Mouse (Mus musculus) layer of hippocampus, adult 9-11 months (tissue): ENCODE data around the gene Prdm5.

Experiments
- DNase-seq: peaks from one replicate; pipeline ENCODE4 v3.0.0; 2022

The Prdm5 gene

DNA sequence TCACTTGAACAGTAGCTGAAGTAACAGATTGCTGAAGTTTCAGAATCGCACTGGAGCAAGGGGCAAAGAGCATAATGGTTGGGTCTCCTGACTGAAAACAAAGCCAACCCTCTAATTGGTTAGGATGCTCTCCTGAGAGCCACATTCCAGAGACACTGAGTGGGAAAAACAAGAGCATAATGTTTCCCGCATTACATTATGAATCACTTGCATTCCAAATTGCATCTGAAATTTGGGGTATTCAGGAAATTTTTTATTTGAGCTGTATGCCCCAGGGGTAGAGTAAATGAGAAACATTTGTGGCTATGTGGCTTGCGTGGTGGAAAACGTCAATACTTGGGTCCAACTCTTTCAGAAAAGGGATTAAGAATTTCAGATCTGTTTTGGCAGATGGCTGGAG lies 55.2 kb downstream of the Prdm5 start:
- DNase-seq = no peak

DNA sequence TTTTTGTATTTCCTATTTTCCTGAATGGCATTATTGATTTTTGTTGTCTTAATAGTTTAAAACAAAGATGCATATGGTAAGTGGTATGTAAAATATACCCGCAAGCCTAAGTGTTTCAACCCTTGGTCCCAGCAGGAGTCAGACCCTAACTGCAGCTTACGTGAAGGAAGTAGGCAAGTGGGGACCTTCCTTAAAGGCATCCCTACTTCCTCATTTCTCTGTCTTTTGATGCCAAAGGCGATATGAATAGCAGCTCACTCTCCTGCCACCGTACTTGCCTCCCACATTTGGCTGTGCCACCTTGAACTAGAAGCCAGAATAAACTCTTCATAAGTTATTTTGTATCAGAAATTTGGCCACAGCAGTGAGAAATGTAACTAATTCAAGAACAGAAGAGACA lies 63.8 kb downstream of the Prdm5 start:
- DNase-seq = no peak

DNA sequence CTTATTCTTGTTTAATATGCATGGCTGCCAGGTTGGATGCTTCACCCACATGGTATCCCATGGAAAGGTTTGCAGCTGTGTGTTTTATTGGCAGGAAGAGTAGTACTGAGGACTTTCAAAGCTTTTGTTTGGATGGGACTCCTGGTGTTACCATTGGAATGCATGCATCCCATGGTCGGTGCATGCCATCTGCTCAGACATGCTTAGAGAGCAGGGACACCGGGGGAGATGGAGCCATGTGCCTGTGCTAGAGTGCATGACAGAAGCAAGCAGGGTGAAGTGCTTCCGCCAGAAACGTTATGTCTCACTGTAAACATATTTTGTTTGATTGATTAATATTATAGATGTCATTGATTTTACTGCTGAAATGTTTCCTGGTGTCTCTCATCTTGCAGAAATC lies 70.3 kb downstream of the Prdm5 start:
- peak; percentile 14 for DNase-seq

GRCm38 (mm10) chr6:65849687-65850086 lies 70.9 kb downstream of the Prdm5 start:
- no peak for DNase-seq

GRCm38 (mm10) chr6:65850221-65850620 lies 71.4 kb downstream of the Prdm5 start:
- peak; percentile 47 for DNase-seq

- DNase-seq = no peak
Measured at GRCm38 (mm10) chr6:65854020-65854419, 75.2 kb downstream of the Prdm5 start.

DNA sequence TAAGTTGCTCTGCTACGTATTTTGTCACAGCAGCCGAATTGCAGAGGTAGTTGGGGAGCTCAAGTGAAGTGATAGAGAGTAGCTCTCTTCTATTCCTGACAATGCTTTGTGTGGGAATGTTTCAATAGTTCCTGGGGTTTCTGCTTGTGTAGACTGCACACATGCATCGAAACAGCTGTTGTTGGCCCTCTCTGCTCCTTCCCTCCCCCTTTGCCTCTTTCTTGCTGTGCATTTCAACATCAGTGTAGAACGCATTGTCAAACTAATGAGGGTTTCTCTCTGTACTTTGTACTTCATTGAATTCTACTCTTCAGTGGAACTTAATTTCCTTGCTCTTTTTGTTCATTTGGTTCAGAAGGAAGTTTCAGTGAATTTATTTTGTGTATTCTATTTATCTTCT lies 75.8 kb downstream of the Prdm5 start:
- no peak for DNase-seq

GRCm38 (mm10) chr6:65860609-65861008 lies 81.8 kb downstream of the Prdm5 start:
- peak; percentile 11 for DNase-seq

- DNase-seq = peak; percentile 66
Measured at GRCm38 (mm10) chr6:65862836-65863235, 84.0 kb downstream of the Prdm5 start.

GRCm38 (mm10) chr6:65864233-65864632 lies 85.4 kb downstream of the Prdm5 start:
- DNase-seq = no peak

- no peak for DNase-seq
Measured at GRCm38 (mm10) chr6:65864919-65865318, 86.1 kb downstream of the Prdm5 start.

DNA sequence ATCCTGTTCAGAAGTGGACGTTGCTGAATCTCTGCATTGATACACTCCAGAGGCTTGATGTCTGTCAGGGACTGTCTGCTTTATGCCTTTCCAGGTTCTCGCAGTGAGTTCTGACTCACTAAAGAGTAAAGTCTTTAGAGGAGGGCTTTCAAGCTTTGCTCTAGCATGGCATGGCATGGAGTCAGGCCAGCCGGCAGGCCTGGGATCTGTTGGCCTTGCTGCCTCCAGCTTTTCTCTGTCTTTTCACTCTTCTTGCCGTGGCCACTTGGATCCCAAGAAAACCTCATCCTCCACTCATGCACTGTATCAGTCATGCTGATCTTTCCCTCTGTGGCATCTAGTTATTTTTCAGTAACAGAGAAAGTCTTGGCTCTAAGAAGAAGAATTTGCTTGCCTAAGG lies 87.1 kb downstream of the Prdm5 start:
- no peak for DNase-seq

DNA sequence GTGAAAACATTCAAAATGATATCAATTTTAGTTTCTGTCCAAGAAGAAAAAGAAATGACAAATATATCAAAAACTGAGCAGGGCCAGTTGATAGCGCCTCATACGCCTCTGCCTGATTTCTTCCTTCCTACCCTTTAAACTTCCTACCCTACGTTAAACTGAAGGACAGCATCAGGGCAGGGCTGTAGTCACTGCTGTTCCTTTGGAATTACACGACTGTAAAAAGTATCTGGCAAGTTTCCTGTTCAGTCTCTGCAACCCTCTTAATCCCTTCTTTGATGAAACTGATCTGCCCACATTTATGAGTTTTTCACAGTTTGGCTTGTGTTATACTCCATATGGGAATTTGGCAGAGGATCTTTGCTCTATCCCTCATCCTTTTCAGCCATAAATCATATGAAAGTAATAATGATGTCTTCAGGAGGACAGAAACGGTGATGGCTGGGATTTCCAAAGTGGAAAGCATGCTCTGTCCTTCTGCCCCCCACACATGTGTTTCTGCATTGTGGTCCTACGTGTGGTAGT lies 93.0 kb downstream of the Prdm5 start:
- DNase-seq = no peak

GRCm38 (mm10) chr6:65878300-65878699 lies 99.5 kb downstream of the Prdm5 start:
- DNase-seq = no peak

DNA sequence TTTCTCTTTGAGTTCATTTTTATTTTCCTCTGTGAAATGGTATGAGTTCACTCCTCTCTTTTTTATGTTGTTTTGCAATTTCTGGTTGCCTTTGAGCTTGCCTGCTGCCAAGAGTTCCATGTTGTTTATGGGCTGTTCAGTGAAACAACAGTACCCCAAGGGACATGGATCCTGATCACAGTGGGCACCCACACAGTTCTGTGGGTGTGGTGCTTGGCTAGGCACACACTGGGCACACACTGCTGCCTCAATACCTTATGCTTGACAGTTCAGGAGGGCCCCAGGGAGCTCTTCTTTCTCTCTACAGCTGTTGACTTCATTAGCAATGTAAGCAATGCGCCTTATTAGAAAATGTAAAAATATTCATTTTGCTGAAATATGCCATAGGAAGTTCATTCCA lies 110.0 kb downstream of the Prdm5 start:
- DNase-seq = peak; percentile 51

- DNase-seq = no peak
Measured at GRCm38 (mm10) chr6:65892045-65892660, 113.4 kb downstream of the Prdm5 start.

DNA sequence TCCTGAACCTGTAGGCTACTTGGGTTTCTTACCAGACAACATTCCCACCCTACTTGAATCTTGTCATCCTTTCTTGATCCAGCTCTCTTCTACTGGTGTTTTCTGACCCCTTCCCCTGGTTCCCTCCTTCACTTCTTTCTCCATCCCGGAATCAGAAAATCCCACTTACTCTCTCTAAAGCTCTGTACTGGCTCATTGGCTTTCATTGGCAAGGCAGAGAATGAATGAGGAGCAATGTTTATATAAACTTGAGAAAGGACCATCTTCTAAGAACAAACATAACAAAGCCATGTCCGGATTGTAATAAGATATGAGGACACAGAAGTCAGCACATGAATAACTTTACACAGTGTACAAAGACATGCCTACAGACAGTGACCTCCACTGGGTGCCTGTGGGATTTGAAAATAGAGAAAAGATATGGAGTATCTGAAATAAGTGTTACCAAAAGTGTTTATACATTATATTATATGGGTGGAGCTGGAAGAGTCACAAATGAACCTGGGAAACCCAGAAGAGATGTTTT lies 127.9 kb downstream of the Prdm5 start:
- no peak for DNase-seq

GRCm38 (mm10) chr6:65915421-65915820 lies 136.6 kb downstream of the Prdm5 start:
- DNase-seq = no peak

GRCm38 (mm10) chr6:65921703-65922102 lies 142.9 kb downstream of the Prdm5 start:
- DNase-seq = no peak

GRCm38 (mm10) chr6:65923501-65924084 lies 144.8 kb downstream of the Prdm5 start:
- no peak for DNase-seq

DNA sequence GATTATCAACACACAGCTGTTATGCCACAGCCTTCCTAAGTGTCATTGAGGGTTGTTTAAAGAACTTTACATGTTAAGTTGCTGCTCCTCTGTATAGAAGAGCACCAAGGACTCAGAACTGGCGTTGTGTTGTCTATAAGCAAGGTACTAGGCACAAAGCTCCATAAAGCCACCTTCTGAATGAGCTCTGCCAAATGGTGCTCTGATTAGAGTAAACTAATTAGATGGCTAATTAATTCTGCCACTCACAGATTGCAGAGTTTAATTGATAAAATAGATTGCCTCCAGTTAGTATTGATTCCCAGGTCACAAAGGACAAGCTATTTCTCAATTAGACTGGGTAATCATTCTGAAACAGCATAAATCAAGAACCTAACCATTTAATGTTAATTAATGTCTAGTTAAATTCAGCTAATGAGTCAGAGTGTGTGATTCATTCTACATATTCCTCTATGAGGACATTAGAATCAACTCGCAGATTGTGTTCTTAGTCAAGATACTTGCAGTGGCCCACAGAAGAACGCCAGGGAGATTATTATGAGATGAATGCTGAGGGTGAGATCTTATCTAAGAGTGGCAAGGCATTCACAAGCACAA lies 147.0 kb downstream of the Prdm5 start:
- DNase-seq = no peak

DNA sequence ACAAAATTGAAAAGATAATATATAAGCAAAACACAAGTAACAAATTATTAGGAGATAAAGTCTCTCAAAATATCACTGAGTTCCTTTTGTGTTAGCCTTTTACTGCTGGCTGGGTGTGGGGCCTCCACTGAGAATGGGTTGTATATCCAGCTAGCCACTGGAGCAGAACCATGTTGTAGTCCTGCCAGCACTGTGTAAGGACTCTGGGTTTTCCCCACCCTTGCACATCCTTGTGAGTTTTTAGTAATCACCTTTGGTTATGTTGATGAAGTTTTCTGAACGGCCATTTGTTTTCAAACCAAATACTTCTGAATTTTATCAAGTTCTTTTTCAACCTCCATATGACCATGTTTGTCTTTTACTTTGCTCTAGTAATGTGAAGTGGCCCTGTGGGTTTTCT lies 151.7 kb downstream of the Prdm5 start:
- DNase-seq = no peak

DNA sequence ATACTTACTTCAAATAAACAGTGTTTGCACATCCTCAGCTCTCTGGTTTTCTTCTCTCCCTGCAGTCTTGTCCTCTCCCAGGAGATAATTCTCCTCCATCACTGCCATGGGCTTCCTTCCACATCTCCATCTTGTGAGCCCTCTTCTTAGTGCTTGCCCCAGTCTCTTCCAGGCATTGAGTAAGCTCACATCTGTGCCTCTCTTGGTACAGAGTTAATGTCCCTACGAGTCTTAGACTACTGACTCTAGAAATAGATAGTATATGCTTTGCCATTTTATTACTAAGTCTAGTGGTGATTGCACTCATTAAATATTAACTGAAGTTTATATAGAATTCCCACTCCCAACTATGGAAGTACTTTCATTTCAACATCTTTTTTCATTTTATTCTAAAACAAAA lies 154.0 kb downstream of the Prdm5 start:
- DNase-seq = no peak

- DNase-seq = no peak
Measured at GRCm38 (mm10) chr6:65933177-65933576, 154.4 kb downstream of the Prdm5 start.
